Mouse (Mus musculus) forebrain, embryonic 10.5 days (tissue): ENCODE results near the gene Klhl2. TPM values are rescaled to one million over a fixed set of nuclear protein-coding genes. Genes with fewer than 3 reads are reported as not detected.
A peak's percentile ranks its signal among the peaks of the same experiment; 100 is the strongest.

Experiments used
- DNase-seq: peaks from one replicate; pipeline ENCODE4 v3.0.0-alpha.2; 2017; ENCODE audit warnings: low spot score; ENCODE audit errors: extremely low spot score
- H3K27ac ChIP-seq: fragments of 300-500 bp; sonication (generic); 2 replicates; pipeline ENCODE4 v1.5.1; 2016; ENCODE audit warnings: mild to moderate bottlenecking
- H3K27me3 ChIP-seq: fragments of 300-500 bp; sonication (generic); 2 replicates; pipeline ENCODE4 v1.6.1; 2016; ENCODE audit warnings: mild to moderate bottlenecking; ENCODE audit not compliant: poor library complexity, severe bottlenecking
- H3K36me3 ChIP-seq: fragments of 300-500 bp; sonication (generic); replicated peaks from 2 replicates; pipeline ENCODE4 v1.6.1; 2016; ENCODE audit warnings: mild to moderate bottlenecking, moderate library complexity
- H3K4me1 ChIP-seq: fragments of 300-500 bp; sonication (generic); 2 replicates; pipeline ENCODE4 v1.6.1; 2016
- H3K4me3 ChIP-seq: fragments of 300-500 bp; sonication (generic); 2 replicates; pipeline ENCODE4 v1.5.1; 2016; ENCODE audit warnings: mild to moderate bottlenecking, moderate library complexity
- H3K9me3 ChIP-seq: fragments of 300-500 bp; sonication (generic); 2 replicates; pipeline ENCODE4 v1.6.1; 2016; ENCODE audit warnings: mild to moderate bottlenecking, moderate library complexity
- WGBS: fragments of 180-500 bp; shearing (Covaris S2); methylation state at CpG from one replicate; pipeline ENCODE4 v1.1.7; 2016; 5-methylcytosine and 5-hydroxymethylcytosine counted together
- polyA plus RNA-seq: library from polyadenylated mRNA; unstranded; fragments of >200 nt; fragmentation: Nextera tagmentation; extraction: Ambion mirVana; gene quantifications from 2 replicates; pipeline ENCODE4 v1.2.1, GENCODE M21; 2016

Gene Klhl2
- polyA plus RNA-seq = 7.0 and 8.5 TPM in 2 replicates

GRCm38 (mm10) chr8:64849897-64850541, at the start of gene Klhl2:
Gene Klhl2, minus strand, starts transcription at chr8:64850017.
- WGBS = under 1% methylated on average over 53 of the region's 68 CpGs
- Histone ChIP-seq H3K4me1 (peaks cover 27% of the 10 kb centered on the region), H3K27me3 (no peaks in the 10 kb centered on the region), H3K4me3 (peak within 1 kb of the TSS; percentile 91), H3K27ac (peak within 1 kb of the TSS; percentile 95), H3K36me3 (no peaks in the 10 kb centered on the region), H3K9me3 (no peaks in the 10 kb centered on the region)
- peak; percentile 65 for DNase-seq

- Histone ChIP-seq H3K4me1 (peaks cover 13% of the 10 kb centered on the region), H3K27ac (no peak overlapping the region), H3K36me3 (no peaks in the 10 kb centered on the region), H3K4me3 (no peak overlapping the region), H3K27me3 (no peaks in the 10 kb centered on the region), H3K9me3 (no peaks in the 10 kb centered on the region)
- 39% methylated on average over 4 of the region's 4 CpGs for WGBS
- DNase-seq = no peak
Observed at GRCm38 (mm10) chr8:64898710-64899109, 48.9 kb upstream of the Klhl2 start.

- Histone ChIP-seq H3K9me3 (no peaks in the 10 kb centered on the region), H3K4me1 (peaks cover 8% of the 10 kb centered on the region), H3K4me3 (no peak overlapping the region), H3K27me3 (no peaks in the 10 kb centered on the region), H3K36me3 (no peaks in the 10 kb centered on the region), H3K27ac (no peak overlapping the region)
- DNase-seq = no peak
- WGBS = 93% methylated on average over 5 of the region's 5 CpGs
Observed at GRCm38 (mm10) chr8:64896731-64897130, 46.9 kb upstream of the Klhl2 start.

- Histone ChIP-seq H3K4me1 (peaks cover 5% of the 10 kb centered on the region; the same call in 1 of the 2 replicates), H3K9me3 (no peaks in the 10 kb centered on the region), H3K27ac (no peak overlapping the region), H3K4me3 (no peak overlapping the region), H3K36me3 (no peaks in the 10 kb centered on the region), H3K27me3 (no peaks in the 10 kb centered on the region)
- no peak for DNase-seq
- 55% methylated on average over 13 of the region's 13 CpGs for WGBS
Observed at GRCm38 (mm10) chr8:64880619-64881200, 30.9 kb upstream of the Klhl2 start.

- WGBS = 92% methylated on average over 22 of the region's 22 CpGs
- DNase-seq = no peak
- Histone ChIP-seq H3K4me3 (no peak overlapping the region), H3K9me3 (no peaks in the 10 kb centered on the region), H3K36me3 (no peaks in the 10 kb centered on the region), H3K4me1 (peaks cover 5% of the 10 kb centered on the region; the same call in 1 of the 2 replicates), H3K27ac (no peak overlapping the region), H3K27me3 (no peaks in the 10 kb centered on the region)
Observed at GRCm38 (mm10) chr8:64877630-64878312, 28.0 kb upstream of the Klhl2 start.

GRCm38 (mm10) chr8:64871469-64872165, 21.8 kb upstream of the Klhl2 start:
- no peak for DNase-seq
- H3K36me3 ChIP-seq = no peaks in the 10 kb centered on the region
- no peak overlapping the region for H3K4me3 ChIP-seq
- H3K27ac ChIP-seq = no peak overlapping the region
- H3K9me3 ChIP-seq = no peaks in the 10 kb centered on the region
- 86% methylated on average over 12 of the region's 12 CpGs for WGBS
- no peaks in the 10 kb centered on the region for H3K4me1 ChIP-seq
- H3K27me3 ChIP-seq = no peaks in the 10 kb centered on the region

- 74% methylated on average over 2 of the region's 2 CpGs for WGBS
- no peak overlapping the region for H3K27ac ChIP-seq
- H3K4me3 ChIP-seq = no peak overlapping the region
- no peaks in the 10 kb centered on the region for H3K9me3 ChIP-seq
- DNase-seq = no peak
- no peaks in the 10 kb centered on the region for H3K36me3 ChIP-seq
- no peaks in the 10 kb centered on the region for H3K4me1 ChIP-seq
- H3K27me3 ChIP-seq = no peaks in the 10 kb centered on the region
Observed at GRCm38 (mm10) chr8:64870218-64870617, 20.4 kb upstream of the Klhl2 start.

GRCm38 (mm10) chr8:64849091-64849896, 523 bp downstream of the Klhl2 start:
- WGBS = 2% methylated on average over 100 of the region's 100 CpGs
- no peaks in the 10 kb centered on the region for H3K9me3 ChIP-seq
- no peaks in the 10 kb centered on the region for H3K36me3 ChIP-seq
- peaks cover 27% of the 10 kb centered on the region for H3K4me1 ChIP-seq
- H3K4me3 ChIP-seq = peak overlapping the region; percentile 91
- H3K27me3 ChIP-seq = no peaks in the 10 kb centered on the region
- peak; percentile 49 for DNase-seq
- peak overlapping the region; percentile 95 for H3K27ac ChIP-seq

GRCm38 (mm10) chr8:64848245-64848785, 1.5 kb downstream of the Klhl2 start:
- Histone ChIP-seq H3K4me3 (peak overlapping the region; percentile 91), H3K36me3 (no peaks in the 10 kb centered on the region), H3K27ac (0 out of 2 replicates have a peak overlapping the region, but pooled peaks have one; percentile 95), H3K9me3 (no peaks in the 10 kb centered on the region), H3K27me3 (no peaks in the 10 kb centered on the region), H3K4me1 (peaks cover 27% of the 10 kb centered on the region)
- WGBS = 6% methylated on average over 8 of the region's 8 CpGs
- no peak for DNase-seq

- no peaks in the 10 kb centered on the region for H3K27me3 ChIP-seq
- H3K36me3 ChIP-seq = no peaks in the 10 kb centered on the region
- DNase-seq = no peak
- 7% methylated on average over 2 of the region's 2 CpGs for WGBS
- peaks cover 27% of the 10 kb centered on the region for H3K4me1 ChIP-seq
- peak overlapping the region; percentile 91 for H3K4me3 ChIP-seq
- H3K9me3 ChIP-seq = no peaks in the 10 kb centered on the region
- no peak overlapping the region for H3K27ac ChIP-seq
Observed at GRCm38 (mm10) chr8:64847650-64848049, 2.2 kb downstream of the Klhl2 start.

GRCm38 (mm10) chr8:64847241-64847640, 2.6 kb downstream of the Klhl2 start:
- WGBS = 45% methylated on average over 2 of the region's 2 CpGs
- Histone ChIP-seq H3K9me3 (no peaks in the 10 kb centered on the region), H3K27me3 (no peaks in the 10 kb centered on the region), H3K4me3 (peak overlapping the region; percentile 91; the same call in 1 of the 2 replicates), H3K4me1 (peaks cover 27% of the 10 kb centered on the region), H3K36me3 (no peaks in the 10 kb centered on the region), H3K27ac (no peak overlapping the region)
- no peak for DNase-seq

- no peak overlapping the region for H3K27ac ChIP-seq
- H3K27me3 ChIP-seq = no peaks in the 10 kb centered on the region
- no peaks in the 10 kb centered on the region for H3K36me3 ChIP-seq
- H3K4me3 ChIP-seq = no peak overlapping the region
- 85% methylated on average over 7 of the region's 7 CpGs for WGBS
- H3K9me3 ChIP-seq = no peaks in the 10 kb centered on the region
- DNase-seq = no peak
- peaks cover 23% of the 10 kb centered on the region for H3K4me1 ChIP-seq
Observed at GRCm38 (mm10) chr8:64845314-64845713, 4.5 kb downstream of the Klhl2 start.
